Mouse (Mus musculus) olfactory bulb, adult 2 months (tissue): ENCODE measurements around the gene Smoc2.

Source experiments
- CTCF ChIP-seq: fragments of 200-500 bp; IDR thresholded peaks from 2 replicates; pipeline ENCODE4 v1.5.1; 2012; ENCODE audit warnings: low read depth, mild to moderate bottlenecking, low read length, moderate library complexity; ENCODE audit not compliant: insufficient read depth
- POLR2A ChIP-seq: fragments of 200-500 bp; IDR thresholded peaks from 2 replicates; pipeline ENCODE4 v1.6.1; 2012; ENCODE audit warnings: mild to moderate bottlenecking, low read depth, low read length, moderate library complexity; ENCODE audit not compliant: insufficient read depth

- TF ChIP-seq POLR2A (no peak), CTCF (no peak)
Measured at GRCm38 (mm10) chr17:14361511-14361910, 82.2 kb downstream of the Smoc2 start.
